Mouse (Mus musculus): ENCODE results near the gene Ccdc9.

- TF ChIP-seq POLR2A (IDR thresholded peaks at IDR 0.05; ENCODE audit: insufficient read depth, low read depth, low read length) (no peak), CTCF (IDR thresholded peaks at IDR 0.05; ENCODE audit: insufficient read depth, low read depth, low read length) (no peak)
Measured at GRCm38 (mm10) chr7:16320479-16320878, 33.9 kb upstream of the Ccdc9 start.
